Mouse (Mus musculus) liver, postnatal 0 days (tissue): ENCODE measurements around the gene Xbp1. TPM values are rescaled to one million over a fixed set of nuclear protein-coding genes. Genes with fewer than 3 reads are reported as not detected.

Experiments
- ATAC-seq: fragments of 200-750 bp; cut with Nextera tagmentation; 2 replicates; pipeline ENCODE4 v1.8.0; 2017; ENCODE audit warnings: mild to moderate bottlenecking, moderate library complexity
- DNase-seq: peaks from one replicate; pipeline ENCODE4 v3.0.0-alpha.2; 2016
- H3K27ac ChIP-seq: fragments of 300-500 bp; sonication (generic); 2 replicates; pipeline ENCODE4 v1.5.1; 2014; ENCODE audit warnings: antibody characterized with exemption, moderate library complexity, mild to moderate bottlenecking, low read depth
- H3K27me3 ChIP-seq: fragments of 300-500 bp; sonication (generic); 2 replicates; pipeline ENCODE4 v1.6.1; 2014; ENCODE audit warnings: low read length, control low read depth, mixed read lengths; ENCODE audit not compliant: insufficient read depth
- H3K36me3 ChIP-seq: fragments of 300-500 bp; sonication (generic); replicated peaks from 2 replicates; pipeline ENCODE4 v1.6.1; 2014; ENCODE audit warnings: mild to moderate bottlenecking, control low read depth, low read length, moderate library complexity, mixed read lengths; ENCODE audit not compliant: insufficient read depth
- H3K4me1 ChIP-seq: fragments of 300-500 bp; sonication (generic); 2 replicates; pipeline ENCODE4 v1.6.1; 2014; ENCODE audit warnings: antibody characterized with exemption, mild to moderate bottlenecking, control low read depth; ENCODE audit not compliant: insufficient read depth
- H3K4me2 ChIP-seq: fragments of 300-500 bp; sonication (generic); 2 replicates; pipeline ENCODE4 v1.6.1; 2014; ENCODE audit warnings: low read depth, mild to moderate bottlenecking, low read length, moderate library complexity, mixed read lengths
- H3K4me3 ChIP-seq: fragments of 300-500 bp; sonication (generic); 2 replicates; pipeline ENCODE4 v1.5.1; 2014; ENCODE audit warnings: low read depth, low read length
- H3K9ac ChIP-seq: fragments of 300-500 bp; sonication (generic); replicated peaks from 2 replicates; pipeline ENCODE4 v1.6.1; 2014; ENCODE audit warnings: mild to moderate bottlenecking, moderate library complexity
- H3K9me3 ChIP-seq: fragments of 300-500 bp; sonication (generic); 2 replicates; pipeline ENCODE4 v1.6.1; 2016; ENCODE audit warnings: mild to moderate bottlenecking, control low read depth, low read length, mixed read lengths
- CTCF ChIP-seq: sonication (generic); IDR thresholded peaks from 2 replicates; pipeline ENCODE4 v1.5.1; 2016; ENCODE audit warnings: antibody characterized with exemption, low read depth
- EP300 ChIP-seq: IDR thresholded peaks from 2 replicates; pipeline ENCODE4 v1.6.1; 2016; ENCODE audit warnings: antibody characterized with exemption, low read depth, mild to moderate bottlenecking
- WGBS: fragments of 180-500 bp; shearing (Covaris S2); extraction: QIAGEN DNeasy Blood & Tissue Kit; methylation state at CpG from one replicate; pipeline ENCODE4 v1.1.7; 2014; ENCODE audit not compliant: insufficient replicate concordance; 5-methylcytosine and 5-hydroxymethylcytosine counted together
- polyA plus RNA-seq: library from polyadenylated mRNA; unstranded; fragments of >200 nt; fragmentation: Nextera tagmentation; extraction: Ambion mirVana; gene quantifications from 2 replicates; pipeline ENCODE4 v1.2.1, GENCODE M21; 2015

Gene Xbp1
- polyA plus RNA-seq, 1 experiment from 2014 or later, result 119 TPM

- 0 out of 2 replicates have a peak overlapping the region, but pooled peaks have one; percentile 23 for H3K9ac ChIP-seq
- H3K4me2 ChIP-seq, result peak overlapping the region; percentile 42; the same call in 1 of the 2 replicates
- no peak overlapping the region for H3K4me3 ChIP-seq
- peak overlapping the region; percentile 81 for H3K27ac ChIP-seq
- 50% methylated on average over 11 of the region's 11 CpGs for WGBS
- H3K4me1 ChIP-seq, result peaks cover 39% of the 10 kb centered on the region
- no peaks in the 10 kb centered on the region for H3K27me3 ChIP-seq
- no peaks in the 10 kb centered on the region for H3K9me3 ChIP-seq
- ATAC-seq (no peak), DNase-seq (no peak)
- no peaks in the 10 kb centered on the region for H3K36me3 ChIP-seq
- TF ChIP-seq CTCF, result no peak
- no peak for TF ChIP-seq EP300
Observed at GRCm38 (mm10) chr11:5499961-5500644, 20.4 kb upstream of the Xbp1 start.

- Histone ChIP-seq H3K36me3 (no peaks in the 10 kb centered on the region), H3K9me3 (no peaks in the 10 kb centered on the region), H3K4me1 (peaks cover 46% of the 10 kb centered on the region), H3K4me2 (no peak overlapping the region), H3K9ac (no peak overlapping the region), H3K4me3 (no peak overlapping the region), H3K27ac (peak overlapping the region; percentile 81), H3K27me3 (no peaks in the 10 kb centered on the region)
- no peak for DNase-seq
- 71% methylated on average over 13 of the region's 13 CpGs for WGBS
- no peak for ATAC-seq
- TF ChIP-seq EP300, result no peak
- TF ChIP-seq CTCF, result no peak
Observed at GRCm38 (mm10) chr11:5500903-5501741, 19.3 kb upstream of the Xbp1 start.

- Histone ChIP-seq H3K4me3 (no peak overlapping the region), H3K4me2 (peak overlapping the region; percentile 44), H3K9me3 (no peaks in the 10 kb centered on the region), H3K4me1 (peaks cover 48% of the 10 kb centered on the region), H3K9ac (0 out of 2 replicates have a peak overlapping the region, but pooled peaks have one; percentile 8), H3K27me3 (no peaks in the 10 kb centered on the region), H3K27ac (peak overlapping the region; percentile 81), H3K36me3 (no peaks in the 10 kb centered on the region)
- TF ChIP-seq EP300, result peak; percentile 75
- no peak for TF ChIP-seq CTCF
- WGBS, result 59% methylated on average over 10 of the region's 10 CpGs
- DNase-seq, result peak; percentile 73
- ATAC-seq, result peak; percentile 69
Observed at GRCm38 (mm10) chr11:5502351-5503051, 18.0 kb upstream of the Xbp1 start.

- DNase-seq (peak; percentile 59), ATAC-seq (peak; percentile 57)
- WGBS, result 8% methylated on average over 18 of the region's 18 CpGs
- peak overlapping the region; percentile 79 for H3K27ac ChIP-seq
- no peaks in the 10 kb centered on the region for H3K27me3 ChIP-seq
- H3K4me3 ChIP-seq, result peak overlapping the region; percentile 28
- peak overlapping the region; percentile 70 for H3K4me2 ChIP-seq
- peaks cover 49% of the 10 kb centered on the region for H3K4me1 ChIP-seq
- peak overlapping the region; percentile 44; the same call in 1 of the 2 replicates for H3K9ac ChIP-seq
- no peaks in the 10 kb centered on the region for H3K9me3 ChIP-seq
- peak; percentile 82 for TF ChIP-seq EP300
- no peak for TF ChIP-seq CTCF
- H3K36me3 ChIP-seq, result no peaks in the 10 kb centered on the region
Observed at GRCm38 (mm10) chr11:5505856-5506575, 14.4 kb upstream of the Xbp1 start.

GRCm38 (mm10) chr11:5509215-5510098 lies 11.0 kb upstream of the Xbp1 start:
- no peak overlapping the region for H3K4me3 ChIP-seq
- H3K27ac ChIP-seq, result peak overlapping the region; percentile 79
- ATAC-seq (peak; percentile 82), DNase-seq (peak; percentile 45)
- TF ChIP-seq EP300 (no peak), CTCF (no peak)
- H3K9me3 ChIP-seq, result no peaks in the 10 kb centered on the region
- WGBS, result 56% methylated on average over 8 of the region's 8 CpGs
- peaks cover 40% of the 10 kb centered on the region for H3K4me1 ChIP-seq
- no peaks in the 10 kb centered on the region for H3K27me3 ChIP-seq
- H3K36me3 ChIP-seq, result no peaks in the 10 kb centered on the region
- no peak overlapping the region for H3K4me2 ChIP-seq
- no peak overlapping the region for H3K9ac ChIP-seq
